Mouse (Mus musculus) liver, embryonic 11.5 days (tissue): ENCODE measurements at regions not wholly inside any gene's neighbourhood (a gene's known extent, or its start where the extent isn't known, plus 50 kb on each side); places are given as distances from the start of the nearest gene placed in this dataset.
A peak's percentile ranks its signal among the peaks of the same experiment; 100 is the strongest.

Source experiments
- ATAC-seq: fragments of 200-750 bp; cut with Nextera tagmentation; replicated peaks from 2 replicates; pipeline ENCODE4 v1.8.0; 2017; ENCODE audit warnings: moderate number of reproducible peaks, mild to moderate bottlenecking, moderate TSS enrichment, moderate library complexity; ENCODE audit not compliant: low FRiP score
- DNase-seq: peaks from one replicate; pipeline ENCODE4 v3.0.0-alpha.2; 2017; ENCODE audit warnings: low spot score
- H3K27ac ChIP-seq: fragments of 300-500 bp; sonication (generic); 2 replicates; pipeline ENCODE4 v1.5.1; 2014; ENCODE audit warnings: mild to moderate bottlenecking, low read depth, low read length, control low read depth
- H3K27me3 ChIP-seq: fragments of 300-500 bp; sonication (generic); replicated peaks from 2 replicates; pipeline ENCODE4 v1.6.1; 2014; ENCODE audit warnings: low read length, mixed read lengths; ENCODE audit not compliant: control insufficient read depth, insufficient read depth
- H3K36me3 ChIP-seq: fragments of 300-500 bp; sonication (generic); 2 replicates; pipeline ENCODE4 v1.6.1; 2014; ENCODE audit warnings: mild to moderate bottlenecking, low read length, moderate library complexity, mixed read lengths; ENCODE audit not compliant: control insufficient read depth, insufficient read depth
- H3K4me1 ChIP-seq: fragments of 300-500 bp; sonication (generic); replicated peaks from 2 replicates; pipeline ENCODE4 v1.6.1; 2014; ENCODE audit warnings: low read length, mixed read lengths; ENCODE audit not compliant: control insufficient read depth, insufficient read depth
- H3K4me2 ChIP-seq: fragments of 300-500 bp; sonication (generic); 2 replicates; pipeline ENCODE4 v1.6.1; 2014; ENCODE audit warnings: mild to moderate bottlenecking, control low read depth, moderate library complexity
- H3K4me3 ChIP-seq: fragments of 300-500 bp; sonication (generic); 2 replicates; pipeline ENCODE4 v1.5.1; 2014; ENCODE audit warnings: low read depth, low read length, control low read depth
- H3K9ac ChIP-seq: fragments of 300-500 bp; sonication (generic); 2 replicates; pipeline ENCODE4 v1.6.1; 2014; ENCODE audit warnings: low read depth, low read length, control low read depth
- H3K9me3 ChIP-seq: fragments of 300-500 bp; sonication (generic); 2 replicates; pipeline ENCODE4 v1.6.1; 2016; ENCODE audit warnings: low read length, inconsistent platforms, mixed read lengths; ENCODE audit not compliant: control insufficient read depth
- WGBS: fragments of 180-500 bp; shearing (Covaris S2); extraction: QIAGEN DNeasy Blood & Tissue Kit; methylation state at CpG from one replicate; pipeline ENCODE4 v1.1.7; 2014; 5-methylcytosine and 5-hydroxymethylcytosine counted together

GRCm38 (mm10) chr8:77774551-77775335, 50.5 kb upstream of the Ednra start:
- H3K27ac ChIP-seq = no peak overlapping the region
- no peak overlapping the region for H3K9ac ChIP-seq
- ATAC-seq = no peak
- H3K27me3 ChIP-seq = no peaks in the 10 kb centered on the region
- DNase-seq = no peak
- H3K4me2 ChIP-seq = no peak overlapping the region
- H3K4me3 ChIP-seq = no peak overlapping the region
- H3K4me1 ChIP-seq = no peaks in the 10 kb centered on the region; the same call in 1 of the 2 replicates
- 66% methylated on average over 8 of the region's 8 CpGs for WGBS
- no peaks in the 10 kb centered on the region for H3K9me3 ChIP-seq
- H3K36me3 ChIP-seq = no peaks in the 10 kb centered on the region

GRCm38 (mm10) chr8:77775526-77775925, 51.3 kb upstream of the Ednra start:
- Histone ChIP-seq H3K9ac (no peak overlapping the region), H3K36me3 (no peaks in the 10 kb centered on the region), H3K4me1 (no peaks in the 10 kb centered on the region; the same call in 1 of the 2 replicates), H3K27ac (no peak overlapping the region), H3K9me3 (no peaks in the 10 kb centered on the region), H3K4me2 (no peak overlapping the region), H3K4me3 (no peak overlapping the region), H3K27me3 (no peaks in the 10 kb centered on the region)
- no peak for ATAC-seq
- DNase-seq = no peak
- 74% methylated on average over 3 of the region's 3 CpGs for WGBS

- Histone ChIP-seq H3K27me3 (no peaks in the 10 kb centered on the region), H3K36me3 (no peaks in the 10 kb centered on the region), H3K9me3 (no peaks in the 10 kb centered on the region), H3K27ac (no peak overlapping the region), H3K4me3 (no peak overlapping the region), H3K9ac (no peak overlapping the region), H3K4me2 (no peak overlapping the region), H3K4me1 (no peaks in the 10 kb centered on the region; the same call in 1 of the 2 replicates)
- ATAC-seq = no peak
- no peak for DNase-seq
- WGBS = 65% methylated on average over 5 of the region's 5 CpGs
Observed at GRCm38 (mm10) chr8:77777597-77777996, 53.3 kb upstream of the Ednra start.

- H3K27ac ChIP-seq = no peak overlapping the region
- no peaks in the 10 kb centered on the region for H3K27me3 ChIP-seq
- DNase-seq = no peak
- WGBS = 75% methylated on average over 4 of the region's 4 CpGs
- H3K9me3 ChIP-seq = no peaks in the 10 kb centered on the region
- H3K36me3 ChIP-seq = no peaks in the 10 kb centered on the region
- ATAC-seq = no peak
- H3K4me2 ChIP-seq = no peak overlapping the region
- no peak overlapping the region for H3K4me3 ChIP-seq
- H3K9ac ChIP-seq = no peak overlapping the region
- H3K4me1 ChIP-seq = no peaks in the 10 kb centered on the region
Observed at GRCm38 (mm10) chr8:77785676-77786255, 61.5 kb upstream of the Ednra start.

GRCm38 (mm10) chr8:77794911-77795310, 70.6 kb upstream of the Ednra start:
- Histone ChIP-seq H3K9me3 (no peaks in the 10 kb centered on the region), H3K36me3 (no peaks in the 10 kb centered on the region), H3K27me3 (no peaks in the 10 kb centered on the region), H3K4me1 (no peaks in the 10 kb centered on the region), H3K4me2 (no peak overlapping the region), H3K27ac (no peak overlapping the region), H3K4me3 (no peak overlapping the region), H3K9ac (no peak overlapping the region)
- DNase-seq (peak; percentile 9), ATAC-seq (no peak)
- WGBS = 29% methylated on average over 1 of the region's 1 CpGs

GRCm38 (mm10) chr8:77803147-77803903, 79.1 kb upstream of the Ednra start:
- Histone ChIP-seq H3K4me3 (no peak overlapping the region), H3K4me1 (no peaks in the 10 kb centered on the region), H3K9ac (no peak overlapping the region), H3K9me3 (no peaks in the 10 kb centered on the region), H3K27me3 (no peaks in the 10 kb centered on the region), H3K4me2 (no peak overlapping the region), H3K36me3 (no peaks in the 10 kb centered on the region), H3K27ac (no peak overlapping the region)
- 73% methylated on average over 9 of the region's 9 CpGs for WGBS
- DNase-seq (no peak), ATAC-seq (no peak)

- no peaks in the 10 kb centered on the region for H3K4me1 ChIP-seq
- DNase-seq = no peak
- no peak overlapping the region for H3K27ac ChIP-seq
- H3K9me3 ChIP-seq = no peaks in the 10 kb centered on the region
- WGBS = 48% methylated on average over 6 of the region's 6 CpGs
- H3K36me3 ChIP-seq = no peaks in the 10 kb centered on the region
- no peaks in the 10 kb centered on the region for H3K27me3 ChIP-seq
- ATAC-seq = no peak
- no peak overlapping the region for H3K4me2 ChIP-seq
- no peak overlapping the region for H3K9ac ChIP-seq
- H3K4me3 ChIP-seq = no peak overlapping the region
Observed at GRCm38 (mm10) chr8:77804536-77804935, 80.3 kb upstream of the Ednra start.

GRCm38 (mm10) chr8:77804956-77805355, 80.7 kb upstream of the Ednra start:
- no peaks in the 10 kb centered on the region for H3K36me3 ChIP-seq
- H3K4me3 ChIP-seq = no peak overlapping the region
- H3K9me3 ChIP-seq = no peaks in the 10 kb centered on the region
- no peaks in the 10 kb centered on the region for H3K4me1 ChIP-seq
- DNase-seq (no peak), ATAC-seq (no peak)
- H3K27me3 ChIP-seq = no peaks in the 10 kb centered on the region
- H3K9ac ChIP-seq = no peak overlapping the region
- no peak overlapping the region for H3K27ac ChIP-seq
- 30% methylated on average over 4 of the region's 4 CpGs for WGBS
- H3K4me2 ChIP-seq = no peak overlapping the region
